Mouse (Mus musculus) forebrain, postnatal 0 days (tissue): ENCODE measurements around the gene Acot11. TPM values are rescaled to one million over a fixed set of nuclear protein-coding genes. Genes with fewer than 3 reads are reported as not detected.
"Not testable (repeated sequence)": the region's sequence is repeated elsewhere in the genome, so short reads cannot be mapped to it uniquely, and the experiment has no call there.

Experiments
- ATAC-seq: fragments of 200-750 bp; cut with Nextera tagmentation; 2 replicates; pipeline ENCODE4 v1.8.0; 2017; ENCODE audit warnings: mild to moderate bottlenecking, moderate library complexity
- DNase-seq: peaks from one replicate; pipeline ENCODE4 v3.0.0-alpha.2; 2015
- H3K27ac ChIP-seq: fragments of 300-500 bp; sonication (generic); 2 replicates; pipeline ENCODE4 v1.5.1; 2014; ENCODE audit warnings: low read depth, mild to moderate bottlenecking, antibody characterized with exemption, low read length, moderate library complexity, mixed read lengths
- H3K27me3 ChIP-seq: fragments of 300-500 bp; sonication (generic); 2 replicates; pipeline ENCODE4 v1.6.1; 2014; ENCODE audit warnings: mild to moderate bottlenecking, low read length, mixed read lengths; ENCODE audit not compliant: insufficient read depth
- H3K36me3 ChIP-seq: fragments of 300-500 bp; sonication (generic); 2 replicates; pipeline ENCODE4 v1.6.1; 2014; ENCODE audit warnings: mild to moderate bottlenecking, moderate library complexity; ENCODE audit not compliant: insufficient read depth
- H3K4me1 ChIP-seq: fragments of 300-500 bp; sonication (generic); 2 replicates; pipeline ENCODE4 v1.6.1; 2014; ENCODE audit warnings: antibody characterized with exemption; ENCODE audit not compliant: insufficient read depth
- H3K4me2 ChIP-seq: fragments of 300-500 bp; sonication (generic); 2 replicates; pipeline ENCODE4 v1.6.1; 2014; ENCODE audit warnings: low read depth, mild to moderate bottlenecking, moderate library complexity
- H3K4me3 ChIP-seq: fragments of 300-500 bp; sonication (generic); 2 replicates; pipeline ENCODE4 v1.5.1; 2014; ENCODE audit warnings: low read depth, low read length, mixed read lengths
- H3K9ac ChIP-seq: fragments of 300-500 bp; sonication (generic); 2 replicates; pipeline ENCODE4 v1.6.1; 2014; ENCODE audit warnings: mild to moderate bottlenecking
- H3K9me3 ChIP-seq: fragments of 300-500 bp; sonication (generic); 2 replicates; pipeline ENCODE4 v1.6.1; 2016; ENCODE audit warnings: low read length
- CTCF ChIP-seq: sonication (generic); IDR thresholded peaks from 2 replicates; pipeline ENCODE4 v1.5.1; 2016; ENCODE audit warnings: antibody characterized with exemption, control low read depth, low read depth
- WGBS: fragments of 180-500 bp; shearing (Covaris S2); extraction: QIAGEN DNeasy Blood & Tissue Kit; methylation state at CpG from one replicate; pipeline ENCODE4 v1.1.7; 2014; 5-methylcytosine and 5-hydroxymethylcytosine counted together
- polyA plus RNA-seq: library from polyadenylated mRNA; unstranded; fragments of >200 nt; fragmentation: Nextera tagmentation; extraction: Ambion mirVana; gene quantifications from 2 replicates; pipeline ENCODE4 v1.2.1, GENCODE M21; 2015
- total RNA-seq: library from RNA; depleted of rRNA; stranded (reverse); fragments of >200 nt; gene quantifications from 2 replicates; pipeline ENCODE4 v1.2.3, GENCODE M21; 2014

Acot11 gene
- total and polyA plus RNA-seq, 2 experiments from 2014 or later, result 1.2 to 5.5 TPM

DNA sequence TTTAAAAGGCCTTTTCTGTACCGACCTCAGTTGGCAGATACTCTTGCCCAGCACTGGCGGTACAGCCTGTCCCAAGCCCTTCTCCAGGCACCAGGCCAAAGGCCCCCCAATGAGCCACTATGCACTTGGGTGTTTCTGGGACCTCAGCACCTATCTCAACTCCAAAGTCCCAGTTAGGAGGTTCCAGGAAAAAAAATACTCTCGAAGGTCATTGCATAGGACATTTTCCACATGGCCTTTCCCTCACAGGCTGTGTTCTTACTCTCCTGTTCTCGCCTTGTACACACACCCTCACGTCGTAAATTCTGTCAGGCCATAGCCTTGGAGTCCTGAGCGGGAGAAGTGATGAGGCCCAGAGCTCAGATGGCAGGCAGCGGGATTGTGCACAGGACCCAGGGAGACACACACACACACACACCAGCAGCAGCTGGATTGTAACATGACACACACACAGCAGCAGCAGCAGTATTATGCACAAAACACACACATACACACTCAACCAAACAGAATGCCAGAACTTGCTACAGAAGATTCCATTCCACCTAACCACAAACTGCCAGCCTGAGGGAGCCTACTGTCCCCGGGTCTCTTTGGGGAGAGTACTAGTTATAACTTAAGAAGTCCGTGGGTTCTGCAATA lies 5.8 kb downstream of the Acot11 start:
- no peak overlapping the region for H3K27ac ChIP-seq
- no peak overlapping the region for H3K9ac ChIP-seq
- H3K9me3 ChIP-seq, result no peaks in the 10 kb centered on the region
- no peak for ATAC-seq
- no peaks in the 10 kb centered on the region for H3K36me3 ChIP-seq
- no peaks in the 10 kb centered on the region; the same call in 1 of the 2 replicates for H3K27me3 ChIP-seq
- H3K4me3 ChIP-seq, result no peak overlapping the region
- 59% methylated on average over 10 of the region's 10 CpGs for WGBS
- no peak for DNase-seq
- no peaks in the 10 kb centered on the region for H3K4me1 ChIP-seq
- no peak for TF ChIP-seq CTCF
- H3K4me2 ChIP-seq, result no peak overlapping the region

DNA sequence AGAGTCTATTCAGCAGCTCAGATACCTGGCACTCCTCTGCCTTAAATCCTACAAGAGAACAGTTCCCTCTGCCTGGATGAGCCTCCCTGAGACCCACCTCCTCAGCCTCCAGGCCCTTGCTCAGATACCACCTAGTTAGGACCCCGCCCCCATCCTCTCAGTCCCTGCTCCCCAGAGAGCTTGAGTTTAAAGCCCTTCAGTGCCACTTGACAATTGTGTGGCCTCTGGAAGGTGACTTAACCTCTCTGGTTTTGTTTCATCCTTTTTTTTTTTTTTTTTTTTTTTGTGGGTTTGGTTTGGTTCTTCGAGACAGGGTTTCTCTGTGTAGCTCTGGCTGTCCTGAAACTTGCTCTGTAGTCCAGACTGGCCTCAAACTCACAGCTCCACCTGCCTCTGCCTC lies 9.5 kb downstream of the Acot11 start:
- H3K27me3 ChIP-seq, result no peaks in the 10 kb centered on the region; the same call in 1 of the 2 replicates
- no peaks in the 10 kb centered on the region for H3K36me3 ChIP-seq
- ATAC-seq (no peak), DNase-seq (no peak)
- no peaks in the 10 kb centered on the region for H3K4me1 ChIP-seq
- 96% methylated on average over 2 of the region's 2 CpGs for WGBS
- no peak overlapping the region for H3K4me3 ChIP-seq
- no peak for TF ChIP-seq CTCF
- H3K9ac ChIP-seq, result no peak overlapping the region
- no peaks in the 10 kb centered on the region for H3K9me3 ChIP-seq
- no peak overlapping the region for H3K27ac ChIP-seq
- no peak overlapping the region for H3K4me2 ChIP-seq

- WGBS, result 92% methylated on average over 7 of the region's 7 CpGs
- Histone ChIP-seq H3K9me3 (no peaks in the 10 kb centered on the region), H3K27ac (no peak overlapping the region), H3K4me3 (no peak overlapping the region), H3K4me2 (no peak overlapping the region), H3K27me3 (no peaks in the 10 kb centered on the region), H3K36me3 (no peaks in the 10 kb centered on the region), H3K9ac (no peak overlapping the region), H3K4me1 (no peaks in the 10 kb centered on the region)
- ATAC-seq (no peak), DNase-seq (no peak)
- TF ChIP-seq CTCF, result no peak
Observed at GRCm38 (mm10) chr4:106794247-106794646, 10.6 kb downstream of the Acot11 start.

DNA sequence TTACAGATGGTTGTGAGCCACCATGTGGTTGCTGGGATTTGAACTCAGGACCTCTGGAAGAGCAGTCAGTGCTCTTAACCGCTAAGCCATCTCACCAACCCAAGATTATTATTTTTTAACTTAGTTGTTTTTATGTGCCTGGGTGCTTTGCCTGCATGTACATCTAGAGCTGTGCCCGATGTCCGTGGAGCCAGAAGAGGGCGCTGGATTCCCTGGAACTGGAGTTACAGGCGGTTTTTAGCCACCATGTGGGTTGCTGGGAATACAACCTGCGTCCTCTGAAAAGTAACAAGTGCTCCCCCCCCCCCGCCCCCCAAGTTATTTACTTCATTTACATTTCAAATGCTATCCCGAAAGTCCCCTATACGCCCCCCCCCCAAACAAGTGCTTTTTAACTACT lies 11.0 kb downstream of the Acot11 start:
- DNase-seq, ATAC-seq, H3K27me3 ChIP-seq, H3K27ac ChIP-seq, H3K36me3 ChIP-seq, H3K4me1 ChIP-seq, H3K9me3 ChIP-seq, H3K4me3 ChIP-seq, H3K4me2 ChIP-seq, H3K9ac ChIP-seq: not testable (repeated sequence)
- 97% methylated on average over 9 of the region's 9 CpGs for WGBS

DNA sequence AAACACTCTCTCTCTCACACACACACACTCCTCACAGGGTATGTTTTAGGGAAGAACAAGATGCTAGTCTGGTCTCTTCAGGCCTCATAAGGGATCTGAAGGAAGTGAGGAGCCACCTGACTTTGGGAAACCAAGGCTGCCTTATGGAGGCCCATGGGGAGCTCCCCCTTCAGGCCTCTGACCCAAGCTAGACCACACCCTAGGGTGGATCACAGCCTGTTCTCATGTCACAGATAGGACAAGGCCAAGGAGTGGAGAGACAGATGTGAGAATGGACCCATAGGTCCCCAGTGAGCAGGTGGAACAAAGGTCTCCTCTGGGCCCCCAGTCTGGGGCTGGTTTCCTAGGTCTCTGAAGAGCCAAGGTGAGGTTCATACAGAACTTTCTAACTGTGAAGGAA lies 12.5 kb downstream of the Acot11 start:
- no peak overlapping the region for H3K4me3 ChIP-seq
- H3K4me1 ChIP-seq, result no peaks in the 10 kb centered on the region
- H3K36me3 ChIP-seq, result no peaks in the 10 kb centered on the region
- ATAC-seq (no peak), DNase-seq (no peak)
- TF ChIP-seq CTCF, result no peak
- H3K9ac ChIP-seq, result no peak overlapping the region
- H3K27me3 ChIP-seq, result no peaks in the 10 kb centered on the region
- no peak overlapping the region for H3K27ac ChIP-seq
- no peaks in the 10 kb centered on the region for H3K9me3 ChIP-seq
- H3K4me2 ChIP-seq, result no peak overlapping the region

DNA sequence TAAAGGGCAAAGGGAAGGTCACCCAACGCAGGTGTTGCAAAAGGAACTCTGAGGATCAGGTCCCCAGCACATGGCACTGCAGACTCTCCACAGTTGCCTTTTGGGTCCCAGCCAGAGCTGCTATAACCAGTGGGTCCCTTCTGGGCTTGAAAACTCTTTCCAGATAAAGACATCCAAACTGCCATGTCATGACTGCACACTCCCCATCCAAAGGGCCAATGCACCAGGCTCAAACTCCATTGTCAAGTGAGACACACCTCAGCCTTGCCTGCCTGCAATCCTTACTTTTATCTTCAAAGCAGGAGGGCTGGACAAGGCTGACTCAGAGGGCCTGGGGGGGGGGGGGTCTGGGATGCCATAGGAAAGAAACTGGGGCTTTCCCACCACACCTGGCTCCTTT lies 13.9 kb downstream of the Acot11 start:
- ATAC-seq, result no peak
- no peaks in the 10 kb centered on the region for H3K36me3 ChIP-seq
- DNase-seq, result no peak
- no peak overlapping the region for H3K27ac ChIP-seq
- no peak for TF ChIP-seq CTCF
- H3K4me2 ChIP-seq, result no peak overlapping the region
- H3K4me1 ChIP-seq, result peaks cover 4% of the 10 kb centered on the region; the same call in 1 of the 2 replicates
- H3K9ac ChIP-seq, result no peak overlapping the region
- no peaks in the 10 kb centered on the region for H3K9me3 ChIP-seq
- 94% methylated on average over 1 of the region's 1 CpGs for WGBS
- H3K4me3 ChIP-seq, result no peak overlapping the region
- H3K27me3 ChIP-seq, result no peaks in the 10 kb centered on the region

DNA sequence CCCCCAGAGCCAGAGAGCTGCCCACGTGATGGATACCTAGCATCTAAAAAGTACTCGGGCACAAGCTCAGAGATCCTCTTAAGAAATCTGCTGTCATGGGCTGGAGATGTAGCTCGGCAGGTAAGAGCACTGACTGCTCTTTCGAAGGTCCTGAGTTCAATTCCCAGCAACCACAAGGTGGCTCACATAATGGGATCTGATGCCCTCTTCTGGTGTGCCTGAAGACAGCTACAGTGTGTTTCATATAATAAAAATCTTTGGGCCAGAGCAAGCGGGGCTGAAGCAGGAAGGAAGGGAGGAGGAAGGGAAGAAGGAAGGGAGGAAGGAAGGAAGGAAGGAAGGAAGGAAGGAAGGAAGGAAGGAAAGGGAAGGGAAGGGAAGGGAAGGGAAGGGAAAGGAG lies 14.6 kb downstream of the Acot11 start:
- ATAC-seq, H3K9me3 ChIP-seq, H3K4me1 ChIP-seq, H3K36me3 ChIP-seq, H3K4me2 ChIP-seq, H3K27ac ChIP-seq, DNase-seq, H3K27me3 ChIP-seq, H3K4me3 ChIP-seq, H3K9ac ChIP-seq: not testable (repeated sequence)
- WGBS, result 84% methylated on average over 5 of the region's 5 CpGs
- TF ChIP-seq CTCF, result peak; percentile 37
